Mouse (Mus musculus) heart, adult 2 months (tissue): ENCODE data around the gene Cldn7. TPM values are rescaled to one million over a fixed set of nuclear protein-coding genes. Genes with fewer than 3 reads are reported as not detected.
A peak's percentile ranks its signal among the peaks of the same experiment; 100 is the strongest.

Experiments
- DNase-seq, 2 experiments: peaks; one replicate each; pipeline ENCODE4 v3.0.0; 2021
- H3K27ac ChIP-seq: fragments of 200-600 bp; 2 replicates; pipeline ENCODE4 v1.8.1; 2022
- H3K27me3 ChIP-seq: fragments of 200-500 bp; 2 replicates; pipeline ENCODE4 v1.6.1; 2012; ENCODE audit warnings: mild to moderate bottlenecking, low read length, inconsistent platforms, mixed read lengths; ENCODE audit not compliant: control insufficient read depth, insufficient read depth
- H3K36me3 ChIP-seq: fragments of 200-500 bp; 2 replicates; pipeline ENCODE4 v1.6.1; 2012; ENCODE audit warnings: low read length, inconsistent platforms; ENCODE audit not compliant: control insufficient read depth, insufficient read depth
- H3K4me1 ChIP-seq: fragments of 200-500 bp; 2 replicates; pipeline ENCODE4 v1.6.1; 2011; ENCODE audit warnings: low read length; ENCODE audit not compliant: control insufficient read depth, insufficient read depth
- H3K4me3 ChIP-seq: fragments of 200-600 bp; 2 replicates; pipeline ENCODE4 v1.8.1; 2022
- H3K79me2 ChIP-seq: fragments of 200-500 bp; replicated peaks from 2 replicates; pipeline ENCODE4 v1.6.1; 2012; ENCODE audit warnings: mild to moderate bottlenecking, inconsistent platforms, low read length, moderate library complexity, mixed read lengths; ENCODE audit not compliant: control insufficient read depth, insufficient read depth
- H3K9ac ChIP-seq: fragments of 200-500 bp; 2 replicates; pipeline ENCODE4 v1.6.1; 2012; ENCODE audit warnings: low read depth, mild to moderate bottlenecking, control low read depth, inconsistent platforms, low read length, mixed read lengths
- CTCF ChIP-seq: fragments of 200-600 bp; IDR thresholded peaks from 2 replicates; pipeline ENCODE4 v1.8.1; 2022; ENCODE audit warnings: antibody characterized with exemption, mild to moderate bottlenecking, moderate library complexity
- EP300 ChIP-seq: fragments of 200-500 bp; IDR thresholded peaks from 2 replicates; pipeline ENCODE4 v1.6.1; 2011; ENCODE audit warnings: low read depth, low read length, control low read depth; ENCODE audit not compliant: insufficient read depth
- POLR2A ChIP-seq: fragments of 200-500 bp; IDR thresholded peaks from 2 replicates; pipeline ENCODE4 v1.6.1; 2011; ENCODE audit warnings: mild to moderate bottlenecking, low read depth, low read length, control low read depth; ENCODE audit not compliant: insufficient read depth
- WGBS: fragments of 180-500 bp; shearing (Covaris S2); methylation state at CpG from one replicate; pipeline ENCODE4 v1.1.7; 2018; 5-methylcytosine and 5-hydroxymethylcytosine counted together
- intact Hi-C: fragments of 180-260 bp; cut with DNase I; formaldehyde crosslinking; loops from one replicate; pipeline ENCODE4 v1.15.1; 2025
- polyA plus RNA-seq: library from polyadenylated mRNA; depleted of rRNA; stranded (reverse); fragments of >200 nt; gene quantifications from 2 replicates; pipeline ENCODE4 v1.2.3, GENCODE M21; 2012
- total RNA-seq, 2 experiments: library from RNA; stranded (reverse); gene quantifications; 2 replicates each; pipeline ENCODE4 v1.2.3; 2021

The Cldn7 gene
- total and polyA plus RNA-seq, 3 experiments, result 3.5 TPM; not detected in 2

DNA sequence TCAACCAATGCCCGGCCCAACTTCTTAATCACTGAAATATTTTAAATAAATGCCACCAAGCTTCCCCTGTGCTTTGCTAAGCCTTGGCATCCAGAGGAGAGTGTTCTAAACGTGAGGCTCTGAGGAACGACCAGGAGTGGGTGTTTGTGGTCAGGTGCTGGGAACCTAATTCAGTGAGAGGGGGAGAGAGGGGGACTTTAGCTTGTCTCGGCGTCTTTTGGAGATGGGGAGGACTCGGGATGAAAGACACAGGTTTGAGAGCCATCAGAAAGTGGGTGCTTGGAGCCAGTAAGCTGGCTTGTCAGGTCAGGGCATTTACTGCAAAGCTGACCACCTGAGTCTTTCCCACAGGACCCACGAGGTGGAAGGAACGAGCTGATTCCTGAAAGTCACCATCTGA is 32.8 kb upstream of the Cldn7 start:
- H3K4me1 ChIP-seq, result peaks cover 5% of the 10 kb centered on the region
- no peaks in the 10 kb centered on the region for H3K27me3 ChIP-seq
- H3K9ac ChIP-seq, result no peak overlapping the region
- no peak overlapping the region for H3K4me3 ChIP-seq
- whole genome bisulfite sequencing, result 65% methylated on average over 8 of the region's 8 CpGs
- H3K27ac ChIP-seq, result no peak overlapping the region
- DNase-seq, result no peak
- H3K79me2 ChIP-seq, result no peaks in the 10 kb centered on the region
- H3K36me3 ChIP-seq, result no peaks in the 10 kb centered on the region
- TF ChIP-seq CTCF (no peak), POLR2A (no peak), EP300 (no peak)
- intact Hi-C loops, result loop anchor here (5.0 kb wide), 1 partner anchor 271 kb away; no protein-coding TSS in a partner anchor

DNA sequence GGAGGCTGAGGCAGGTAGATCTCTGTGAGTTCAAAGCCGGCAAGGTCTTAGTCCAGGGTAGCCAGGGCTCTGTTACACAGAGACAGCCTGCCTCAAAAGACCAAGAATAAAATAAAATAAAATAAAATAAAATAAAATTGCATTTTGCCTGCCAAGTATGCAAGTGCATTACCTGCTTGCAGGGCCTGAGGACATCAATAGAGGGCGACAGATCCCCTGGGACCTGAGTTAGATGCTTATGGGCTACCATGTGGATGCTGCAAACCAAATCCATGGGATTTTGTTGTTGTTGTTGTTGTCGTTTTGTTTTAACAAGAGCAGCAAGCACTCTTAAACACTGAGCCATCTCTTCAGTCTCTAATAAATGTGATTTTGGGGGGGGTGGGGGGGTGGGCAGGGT is 32.3 kb upstream of the Cldn7 start:
- no peaks in the 10 kb centered on the region for H3K36me3 ChIP-seq
- no peaks in the 10 kb centered on the region for H3K79me2 ChIP-seq
- DNase-seq, result no peak
- WGBS, result 48% methylated on average over 3 of the region's 3 CpGs
- intact Hi-C loops, result loop anchor here (5.0 kb wide), 1 partner anchor 270 kb away; no protein-coding TSS in a partner anchor
- no peak overlapping the region for H3K4me3 ChIP-seq
- no peak for TF ChIP-seq POLR2A
- TF ChIP-seq CTCF, result peak; percentile 54
- no peak for TF ChIP-seq EP300
- no peak overlapping the region for H3K27ac ChIP-seq
- peaks cover 7% of the 10 kb centered on the region for H3K4me1 ChIP-seq
- H3K9ac ChIP-seq, result no peak overlapping the region
- no peaks in the 10 kb centered on the region for H3K27me3 ChIP-seq

DNA sequence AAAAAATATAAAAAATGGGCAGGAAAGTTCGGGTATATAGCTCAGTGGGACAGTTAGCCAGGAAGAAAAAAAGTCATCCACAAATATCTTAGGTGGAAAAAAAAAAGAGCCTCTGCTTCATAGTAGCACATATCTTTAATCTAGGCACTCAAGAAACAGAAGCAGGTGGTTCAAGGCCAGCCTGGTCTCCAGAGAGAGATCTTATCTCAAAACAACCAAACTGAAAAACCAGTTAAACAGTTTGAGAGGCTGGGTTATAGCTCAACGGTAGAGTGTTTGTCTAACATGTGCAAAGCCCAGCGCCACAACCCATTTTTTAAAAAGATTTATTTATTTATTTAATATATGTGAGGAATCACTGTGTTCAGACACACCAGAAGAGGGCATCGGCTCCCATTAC is 31.5 kb upstream of the Cldn7 start:
- Histone ChIP-seq H3K27ac (no peak overlapping the region), H3K27me3 (no peaks in the 10 kb centered on the region), H3K4me3 (no peak overlapping the region), H3K9ac (no peak overlapping the region), H3K4me1 (peaks cover 11% of the 10 kb centered on the region), H3K79me2 (no peaks in the 10 kb centered on the region), H3K36me3 (no peaks in the 10 kb centered on the region)
- intact Hi-C loops, result loop anchor here (5.0 kb wide), 1 partner anchor 269 kb away; no protein-coding TSS in a partner anchor
- WGBS, result 73% methylated on average over 4 of the region's 4 CpGs
- no peak for TF ChIP-seq POLR2A
- TF ChIP-seq EP300, result no peak
- TF ChIP-seq CTCF, result no peak
- DNase-seq, result no peak

GRCm38 (mm10) chr11:69934169-69934568 is 30.4 kb upstream of the Cldn7 start:
- H3K9ac ChIP-seq, result peak overlapping the region; percentile 13; the same call in 1 of the 2 replicates
- under 1% methylated on average over 18 of the region's 18 CpGs for WGBS
- peak overlapping the region; percentile 30; the same call in 1 of the 2 replicates for H3K4me3 ChIP-seq

GRCm38 (mm10) chr11:69934681-69935080 is 29.9 kb upstream of the Cldn7 start:
- intact Hi-C loops, result loop anchor here (1.0 to 5.0 kb wide), 3 partner anchors 15 to 268 kb away; partner anchors contain the start of gene Dvl2
- Histone ChIP-seq H3K27me3 (no peaks in the 10 kb centered on the region), H3K79me2 (no peaks in the 10 kb centered on the region), H3K27ac (0 out of 2 replicates have a peak overlapping the region, but pooled peaks have one; percentile 5), H3K36me3 (no peaks in the 10 kb centered on the region), H3K4me1 (peaks cover 11% of the 10 kb centered on the region), H3K4me3 (peak overlapping the region; percentile 30; the same call in 1 of the 2 replicates), H3K9ac (no peak overlapping the region)
- WGBS, result 23% methylated on average over 6 of the region's 6 CpGs
- no peak for TF ChIP-seq CTCF
- TF ChIP-seq EP300, result no peak
- TF ChIP-seq POLR2A, result no peak
- DNase-seq, result no peak

More at GRCm38 (mm10) chr11:69934169-69934568, 30.4 kb upstream of the Cldn7 start:
- TF ChIP-seq POLR2A (no peak), EP300 (peak; percentile 89), CTCF (peak; percentile 94)
- DNase-seq, result peak; percentile 89 to 95
- H3K27me3 ChIP-seq, result no peaks in the 10 kb centered on the region
- H3K27ac ChIP-seq, result 0 out of 2 replicates have a peak overlapping the region, but pooled peaks have one; percentile 5
- H3K79me2 ChIP-seq, result no peaks in the 10 kb centered on the region
- H3K36me3 ChIP-seq, result no peaks in the 10 kb centered on the region
- H3K4me1 ChIP-seq, result peaks cover 11% of the 10 kb centered on the region
- intact Hi-C loops, result loop anchor here (1.0 to 5.0 kb wide), 3 partner anchors 15 to 268 kb away; partner anchors contain the start of gene Dvl2
